Mouse (Mus musculus): ENCODE measurements around the gene Usp26.

The Usp26 gene

DNA sequence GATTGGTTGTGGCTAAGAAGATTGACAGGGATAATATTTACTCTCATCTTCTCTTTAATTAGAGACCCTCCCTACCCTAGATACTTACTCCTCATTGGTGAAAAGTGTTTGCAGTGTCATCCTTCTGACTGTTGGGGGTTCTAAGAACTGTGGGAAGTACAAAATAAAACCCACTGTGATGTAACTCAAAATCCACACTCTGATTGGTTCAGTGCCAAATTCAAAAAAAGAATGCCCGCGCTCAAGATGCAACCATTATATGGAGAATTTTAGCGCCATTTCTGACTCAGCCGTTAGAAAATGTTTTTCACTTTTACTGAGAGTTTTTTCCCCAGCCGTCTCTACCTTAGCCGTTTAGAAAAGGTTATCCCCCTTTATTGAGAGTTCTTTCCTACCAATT lies at the start of gene Usp26:
Usp26 (minus strand) TSS at position 101 of the 400 bp plus-strand sequence.
- DNase-seq = no peak

DNA sequence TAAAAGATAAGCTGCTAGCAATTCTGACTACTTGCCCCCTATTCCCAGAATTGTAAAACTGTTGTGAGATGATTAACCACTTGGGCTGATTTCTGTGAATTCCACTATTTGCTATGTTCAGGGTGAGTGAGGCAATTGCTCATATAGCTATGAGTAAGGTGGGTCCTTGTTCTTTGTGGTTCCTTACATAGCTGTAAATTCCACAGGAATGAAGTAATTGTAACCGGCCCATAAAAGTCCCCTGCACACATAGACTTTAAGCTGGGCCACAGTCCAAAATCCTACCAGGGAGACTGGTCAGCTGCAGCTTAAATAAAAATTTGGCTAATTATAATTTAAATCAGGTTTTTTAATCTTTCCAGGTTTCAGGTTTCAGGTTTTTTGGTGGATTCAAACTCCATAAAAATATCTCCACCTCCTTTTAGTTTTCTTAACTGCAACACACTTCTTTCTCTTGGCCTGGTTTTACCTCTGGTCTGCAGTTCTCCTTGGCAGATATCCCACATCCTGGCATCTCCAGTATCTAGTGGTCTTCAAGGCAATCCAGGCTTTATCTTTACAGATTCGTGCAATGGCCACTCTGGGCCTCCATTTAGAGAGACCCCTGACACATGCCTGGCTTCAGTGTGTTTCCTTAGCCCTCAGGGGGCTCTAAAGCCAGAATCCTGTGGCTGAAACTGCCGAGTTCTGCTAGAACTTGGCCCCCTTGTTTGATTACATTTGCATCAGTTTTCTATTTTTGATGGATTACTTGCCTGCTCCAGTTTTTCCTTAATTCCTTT lies 13.6 kb upstream of the Usp26 start:
- no peak for DNase-seq

DNA sequence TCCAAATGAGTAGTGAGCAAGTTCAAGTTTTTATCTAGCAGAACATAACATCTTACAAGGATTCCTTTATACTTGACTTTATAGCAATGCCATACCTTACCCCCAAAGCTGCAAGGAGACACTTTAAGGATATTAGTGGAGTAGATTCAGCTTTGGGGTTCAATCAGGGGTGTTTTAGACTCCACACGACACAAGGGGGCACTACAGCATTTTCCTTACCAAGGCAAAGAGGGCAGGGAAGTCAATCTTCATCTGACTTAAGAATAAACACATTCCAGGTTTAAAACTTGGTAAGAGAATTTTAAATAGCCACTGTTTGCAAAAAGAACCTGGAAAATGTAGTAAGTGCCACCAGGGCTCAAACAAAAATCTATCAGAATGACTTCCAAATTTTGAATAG lies 33.6 kb downstream of the Usp26 start:
- DNase-seq = no peak

DNA sequence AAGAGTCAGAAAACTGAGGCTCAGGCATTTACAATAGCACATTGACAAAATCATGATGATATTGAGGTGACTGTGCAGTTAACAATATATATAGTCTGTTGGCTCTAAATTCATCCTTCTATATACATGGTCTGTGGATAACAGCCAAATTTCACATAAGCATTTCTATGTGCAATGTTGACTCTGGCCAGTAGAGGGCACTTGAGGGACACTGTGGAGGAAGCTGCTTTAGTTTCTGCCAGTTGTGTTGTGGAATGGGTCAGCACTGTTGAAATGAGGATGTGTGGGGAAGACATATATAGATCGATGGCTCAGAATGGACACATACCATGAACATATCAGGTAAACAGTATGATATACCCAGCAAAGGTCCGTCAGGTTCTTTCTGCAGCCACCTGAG lies 64.6 kb downstream of the Usp26 start:
- DNase-seq = peak; percentile 13 to 49

DNA sequence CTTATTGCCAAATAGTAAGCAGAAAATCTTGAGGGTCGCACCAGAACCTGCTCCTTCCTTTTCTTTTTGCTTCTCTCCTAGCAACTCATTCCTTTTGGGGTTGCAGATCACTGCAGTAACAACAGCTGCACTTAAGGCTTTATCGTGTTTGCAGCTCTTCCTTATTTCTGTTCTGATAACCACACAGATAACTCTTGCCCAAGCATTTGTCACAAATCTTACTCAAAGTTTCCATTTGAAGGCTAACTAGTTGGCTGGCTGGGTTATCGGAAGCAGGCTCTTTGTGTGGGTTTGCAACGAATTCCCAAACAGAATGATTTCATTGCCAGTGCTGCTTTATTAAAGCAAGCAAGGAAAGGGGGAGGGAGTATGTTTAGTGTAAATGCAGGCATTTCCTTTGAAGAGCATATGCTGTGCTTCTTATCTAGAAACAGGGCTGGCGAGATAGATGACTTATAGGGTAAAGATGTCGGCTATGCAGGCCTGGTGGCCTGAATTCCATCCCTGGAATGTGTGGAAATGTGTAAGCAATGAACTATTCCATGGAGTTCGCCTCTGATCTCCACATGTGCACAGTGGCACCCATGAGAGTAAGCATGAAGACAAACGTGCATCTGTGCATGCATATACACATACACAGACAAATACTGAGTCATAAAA lies 86.8 kb downstream of the Usp26 start:
- no peak for DNase-seq

DNA sequence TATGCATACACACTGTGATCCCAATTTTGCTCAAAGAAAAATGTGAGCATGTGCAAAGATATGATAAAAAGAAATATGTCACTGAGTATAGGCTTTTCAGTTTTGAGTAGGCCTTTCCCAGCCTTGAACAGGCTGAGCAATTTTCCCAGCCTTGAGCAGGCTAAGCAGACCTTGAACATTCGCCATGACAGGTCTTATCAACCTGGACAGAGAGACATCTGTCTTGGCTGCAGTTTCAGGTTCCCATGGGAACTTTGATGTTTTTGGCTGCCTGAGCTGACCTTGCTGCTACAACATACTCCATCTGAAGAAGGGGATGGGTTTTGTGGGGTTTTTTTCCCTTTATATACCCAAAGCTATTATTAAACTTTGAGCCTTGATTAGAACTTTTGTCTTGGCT lies 88.0 kb downstream of the Usp26 start:
- no peak for DNase-seq
